Mouse (Mus musculus) T-cell, adult 2 months (primary cell): ENCODE results near the gene Anp32a.

Source experiments
- DNase-seq: peaks from one replicate; pipeline ENCODE4 v3.0.0; 2022; ENCODE audit warnings: low spot score

Anp32a gene

DNA sequence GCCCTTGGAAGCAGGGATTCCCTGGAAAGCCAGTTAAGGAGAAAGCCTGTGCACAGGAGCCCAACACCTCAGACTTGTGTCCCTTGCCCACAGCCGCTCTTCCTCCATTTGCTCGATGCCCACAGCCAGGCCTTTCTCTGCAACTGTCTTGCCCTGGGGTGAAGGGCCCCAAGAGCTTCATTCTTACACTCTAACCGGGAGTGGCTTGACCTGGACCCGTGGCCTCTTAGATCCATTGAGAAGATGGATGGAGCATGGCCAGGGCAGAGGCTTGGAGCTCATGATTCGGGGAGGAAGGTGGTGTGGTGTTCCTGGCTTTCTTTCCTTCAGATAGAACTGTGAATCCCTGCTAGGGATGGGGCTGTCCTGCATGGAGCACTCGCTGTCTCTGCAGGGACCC lies 28.1 kb downstream of the Anp32a start:
- DNase-seq = no peak

DNA sequence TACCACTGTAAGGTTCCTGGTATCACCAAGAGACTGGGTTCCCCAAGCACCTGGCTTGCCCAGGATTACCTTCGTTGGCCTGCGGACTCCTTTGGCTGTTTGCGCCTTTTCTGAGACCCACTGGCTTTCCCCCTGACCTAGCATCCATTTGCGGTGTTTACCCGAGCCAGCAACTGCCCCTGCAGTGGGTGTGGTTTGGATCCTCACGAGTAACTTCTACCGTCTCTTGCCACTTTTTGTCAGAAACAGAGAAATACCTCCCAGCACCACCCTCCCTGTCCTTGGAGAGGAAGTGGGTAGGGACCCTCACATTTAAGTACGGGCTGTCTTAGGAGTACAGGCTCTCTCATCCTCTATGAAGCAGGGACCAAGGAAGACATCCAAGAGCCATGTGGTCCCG lies 29.1 kb downstream of the Anp32a start:
- no peak for DNase-seq

GRCm38 (mm10) chr9:62370648-62371280 lies 29.7 kb downstream of the Anp32a start:
- DNase-seq = no peak

DNA sequence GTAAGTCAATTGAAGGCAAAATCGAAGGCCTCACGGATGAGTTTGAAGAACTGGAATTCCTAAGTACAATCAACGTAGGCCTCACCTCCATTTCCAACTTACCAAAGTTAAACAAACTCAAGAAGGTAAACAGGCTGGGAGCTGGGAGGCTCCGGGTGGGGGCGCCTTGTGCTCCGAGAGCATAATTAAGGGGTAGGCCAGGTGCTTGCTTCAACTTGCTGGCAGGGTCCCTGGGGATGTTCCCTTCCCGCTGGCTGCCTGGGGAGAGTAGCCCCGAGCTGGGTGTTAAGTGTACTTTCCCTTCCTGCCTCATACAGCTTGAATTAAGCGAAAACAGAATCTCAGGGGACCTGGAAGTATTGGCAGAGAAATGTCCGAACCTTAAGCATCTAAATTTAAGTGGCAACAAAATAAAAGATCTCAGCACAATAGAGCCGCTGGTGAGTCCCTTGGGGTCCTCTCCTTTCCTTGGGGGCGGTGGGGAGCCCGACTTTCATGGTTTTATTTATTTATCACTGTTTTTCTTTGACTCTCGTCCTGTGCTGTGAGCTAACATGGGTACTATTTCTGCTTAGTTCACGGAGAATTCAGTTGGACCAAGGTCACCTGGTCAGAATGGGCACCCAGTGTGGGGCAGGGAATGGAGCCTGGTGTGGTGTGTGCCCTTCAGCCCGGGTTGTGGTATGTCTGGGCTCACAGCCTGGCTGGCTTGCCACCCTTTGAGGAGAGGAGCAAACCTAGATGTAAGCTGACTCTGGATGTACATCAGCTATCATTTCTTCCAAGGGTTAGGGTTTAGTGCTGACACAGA lies 30.9 kb downstream of the Anp32a start:
- DNase-seq = no peak

- no peak for DNase-seq
Measured at GRCm38 (mm10) chr9:62372556-62373221, 31.6 kb downstream of the Anp32a start.

- DNase-seq = peak; percentile 76
Measured at GRCm38 (mm10) chr9:62373222-62374123, 32.4 kb downstream of the Anp32a start.

DNA sequence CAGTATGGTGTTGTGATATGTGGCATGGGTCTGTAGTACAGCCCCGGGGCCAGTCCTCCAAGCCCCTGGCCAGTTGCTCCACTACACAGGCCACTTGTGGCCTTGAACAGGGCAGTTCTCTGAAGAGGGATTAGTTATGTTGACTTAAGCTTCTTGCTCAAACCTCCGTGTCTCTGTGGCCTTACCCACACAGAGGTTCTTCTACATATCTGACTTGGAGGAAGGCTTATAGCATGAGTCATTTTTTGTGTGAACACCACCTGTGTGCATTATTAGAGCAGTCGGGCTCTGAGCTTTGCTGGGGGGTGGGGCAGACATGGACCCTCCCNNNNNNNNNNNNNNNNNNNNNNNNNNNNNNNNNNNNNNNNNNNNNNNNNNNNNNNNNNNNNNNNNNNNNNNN lies 33.2 kb downstream of the Anp32a start:
- no peak for DNase-seq

GRCm38 (mm10) chr9:62377897-62378296 lies 36.8 kb downstream of the Anp32a start:
- no peak for DNase-seq

GRCm38 (mm10) chr9:62380351-62380750 lies 39.3 kb downstream of the Anp32a start:
- DNase-seq = no peak

DNA sequence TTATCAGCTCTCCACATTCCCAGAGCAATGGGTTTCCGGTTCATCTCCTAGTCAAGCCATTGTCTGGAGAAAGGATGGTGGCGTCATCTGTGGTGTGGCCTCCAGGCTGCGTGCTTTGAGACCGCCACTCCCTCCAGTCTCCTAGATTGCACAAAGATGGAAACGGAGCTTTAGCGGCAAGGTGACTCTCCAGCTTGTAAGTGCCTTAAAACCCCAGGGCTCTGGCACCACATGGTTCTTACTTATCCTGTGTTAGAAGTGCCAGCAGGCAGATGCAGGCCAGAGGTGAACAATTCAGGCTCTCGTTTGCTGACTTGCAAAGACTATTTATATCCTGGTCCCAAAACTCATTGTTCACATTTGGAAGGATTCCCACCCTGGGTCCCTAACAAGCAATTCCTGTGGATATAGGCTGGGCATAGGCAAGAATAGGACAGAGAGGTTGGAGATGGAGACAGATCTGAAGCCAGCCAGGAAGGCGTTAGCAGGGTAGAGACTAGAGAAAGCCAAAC lies 40.4 kb downstream of the Anp32a start:
- DNase-seq = no peak

- no peak for DNase-seq
Measured at GRCm38 (mm10) chr9:62382519-62383084, 41.5 kb downstream of the Anp32a start.

DNA sequence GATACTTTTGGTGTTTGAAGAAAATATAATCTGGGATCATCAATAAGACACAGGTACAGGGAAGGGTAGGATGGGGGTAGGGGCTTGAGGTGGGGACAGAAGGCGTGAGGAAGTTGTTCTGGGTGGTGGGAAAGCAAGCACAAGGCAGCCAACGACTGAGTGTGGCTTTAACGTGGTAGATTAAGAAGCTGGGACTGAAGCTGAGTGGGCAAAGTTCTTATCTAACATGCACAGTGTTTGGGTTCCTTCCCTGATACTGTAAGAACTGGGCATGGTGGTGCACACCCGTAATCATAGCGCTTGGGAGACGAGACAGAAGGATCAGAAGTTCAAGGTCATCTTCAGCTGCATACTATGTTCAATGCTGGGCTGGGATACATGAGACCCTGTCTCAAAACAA lies 44.0 kb downstream of the Anp32a start:
- no peak for DNase-seq

DNA sequence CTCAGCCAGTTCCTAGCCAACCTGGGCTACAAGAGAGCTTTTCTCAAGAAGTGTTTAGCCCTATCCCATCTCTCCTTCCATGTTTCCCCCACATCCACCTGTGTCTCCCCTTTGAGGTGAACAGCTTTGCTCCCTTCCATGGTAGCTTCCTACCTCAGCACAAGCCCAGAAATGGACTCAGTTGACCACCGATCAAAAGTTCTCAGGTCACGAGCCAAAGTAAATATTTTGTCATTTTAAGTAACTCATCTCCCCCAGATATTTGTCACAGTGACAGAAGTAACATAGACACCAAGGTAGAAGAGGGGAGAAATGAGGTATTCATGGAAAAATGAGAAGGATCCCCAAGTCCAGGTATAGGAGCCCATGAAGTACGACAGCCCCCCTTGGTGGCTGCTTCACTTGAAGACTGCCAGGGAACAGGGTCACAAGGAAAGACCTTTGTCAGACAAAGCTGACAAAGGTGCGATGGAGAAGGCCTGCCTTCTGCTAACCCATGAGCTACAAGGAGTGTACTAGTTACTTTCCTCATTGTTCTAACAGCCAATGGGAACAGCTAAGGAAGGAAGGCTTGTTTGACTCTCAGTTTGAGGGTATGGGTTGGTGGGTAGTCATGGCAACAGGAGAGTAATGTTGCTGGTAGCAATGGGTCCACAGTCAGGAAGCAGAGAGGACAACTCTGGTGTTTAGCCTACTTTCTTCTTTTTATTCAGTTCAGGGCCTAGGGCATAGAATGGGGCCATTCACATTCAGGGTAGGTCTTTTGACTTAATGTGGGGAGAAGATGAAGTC lies 44.8 kb downstream of the Anp32a start:
- DNase-seq = no peak

DNA sequence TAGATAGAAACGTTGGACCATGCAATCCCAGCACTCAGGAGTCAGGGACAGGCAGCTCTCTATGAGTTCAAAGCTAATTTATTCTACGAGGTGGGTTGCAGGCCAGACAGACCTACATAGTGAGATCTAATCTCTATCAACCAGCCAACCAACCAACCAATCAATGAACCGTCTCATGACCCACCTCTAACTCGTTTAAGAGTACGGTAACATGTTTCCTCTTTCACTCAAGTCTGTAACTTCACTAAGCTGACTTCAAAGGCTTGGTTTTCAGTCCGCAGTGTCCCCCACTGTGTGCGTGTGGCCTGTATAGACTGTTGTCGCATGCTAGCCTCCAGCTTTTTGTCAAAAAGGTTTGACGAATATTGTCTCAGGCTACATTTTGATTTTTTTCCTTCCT lies 48.6 kb downstream of the Anp32a start:
- no peak for DNase-seq

GRCm38 (mm10) chr9:62393531-62393930 lies 52.4 kb downstream of the Anp32a start:
- no peak for DNase-seq

GRCm38 (mm10) chr9:62394163-62394562 lies 53.1 kb downstream of the Anp32a start:
- no peak for DNase-seq

GRCm38 (mm10) chr9:62400531-62401170 lies 59.6 kb downstream of the Anp32a start:
- DNase-seq = no peak

DNA sequence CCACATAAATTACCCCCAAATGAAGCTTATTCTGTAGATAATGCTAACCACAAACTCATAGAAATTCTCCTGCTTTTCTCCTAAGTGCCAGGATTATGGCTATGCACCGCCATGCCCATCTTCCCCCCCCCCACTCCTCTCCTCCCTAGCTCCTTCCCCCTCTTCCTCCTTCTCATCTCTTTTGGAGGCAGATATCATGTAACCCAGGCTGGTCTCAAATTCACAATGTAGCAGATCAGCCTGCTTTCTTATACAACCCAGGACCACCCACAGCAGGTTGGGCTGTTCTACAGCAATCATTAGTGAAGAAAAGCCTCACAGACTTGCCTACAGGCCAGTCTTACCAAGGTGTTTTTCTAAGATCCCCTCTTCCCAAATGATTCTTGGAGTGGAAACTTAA lies 60.5 kb downstream of the Anp32a start:
- no peak for DNase-seq

DNA sequence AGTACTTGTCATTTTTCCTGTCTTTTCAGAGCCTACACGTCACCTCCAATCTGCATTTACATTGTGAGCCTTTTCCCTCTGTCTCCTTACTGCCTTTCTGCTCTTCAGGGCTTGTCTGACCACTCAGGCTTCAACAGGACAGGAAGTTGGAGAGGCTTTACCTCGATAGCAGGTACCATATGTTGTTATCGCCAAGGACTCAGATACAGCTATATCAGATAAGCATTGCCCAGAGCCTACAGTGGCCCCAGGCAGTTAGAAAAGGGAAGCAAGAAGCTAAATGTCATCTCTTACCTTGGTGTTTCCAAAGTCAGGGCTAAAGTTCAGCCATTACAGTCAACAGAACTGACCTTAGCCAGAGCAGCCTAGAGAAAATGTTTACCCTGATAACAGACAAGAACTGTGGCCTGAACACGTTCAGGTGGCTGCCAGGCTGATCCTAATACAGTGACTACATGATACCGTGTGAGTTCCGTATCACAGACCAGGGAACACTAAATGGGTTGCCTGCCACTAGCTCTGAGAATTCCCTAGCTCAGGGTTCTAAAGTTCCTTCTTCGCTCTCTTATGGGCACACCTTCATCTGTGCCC lies 65.4 kb downstream of the Anp32a start:
- no peak for DNase-seq
